Mouse (Mus musculus) cortical plate, adult 2 months (tissue): Measurements from ENCODE around the gene Rbm8a.

Experiments
- CTCF ChIP-seq: fragments of 200-500 bp; IDR thresholded peaks from 2 replicates; pipeline ENCODE4 v1.5.1; 2011; ENCODE audit warnings: mild to moderate bottlenecking, control low read depth, low read length; ENCODE audit not compliant: insufficient read depth; ENCODE audit errors: extremely low read depth
- POLR2A ChIP-seq: fragments of 200-500 bp; IDR thresholded peaks from 2 replicates; pipeline ENCODE4 v1.6.1; 2011; ENCODE audit warnings: mild to moderate bottlenecking, low read length, control low read depth; ENCODE audit not compliant: insufficient read depth; ENCODE audit errors: extremely low read depth

- TF ChIP-seq CTCF (no peak), POLR2A (no peak)
Observed at GRCm38 (mm10) chr3:96594851-96595250, 34.9 kb upstream of the Rbm8a start.
